Mouse (Mus musculus): ENCODE results near the gene Reg4. TPM values are rescaled to one million over a fixed set of nuclear protein-coding genes. Genes with fewer than 3 reads are reported as not detected.

The Reg4 gene
- polyA plus RNA-seq, 1 experiment, result not detected

GRCm38 (mm10) chr3:98226988-98227610, 5.1 kb downstream of the Reg4 start:
- H3K79me3 ChIP-seq (ENCODE audit: low read depth), result no peaks in the 10 kb centered on the region
- no peak overlapping the region for H3K4me3 ChIP-seq (ENCODE audit: insufficient read depth, poor library complexity, severe bottlenecking)
- H3K36me3 ChIP-seq (ENCODE audit: control insufficient read depth, insufficient read depth), result no peaks in the 10 kb centered on the region
- H3K27me3 ChIP-seq (ENCODE audit: control insufficient read depth, insufficient read depth, insufficient read length), result no peaks in the 10 kb centered on the region
- no peak overlapping the region for H3ac ChIP-seq (ENCODE audit: control insufficient read depth, insufficient read length, low read depth)
- no peak for TF ChIP-seq USF1 (IDR thresholded peaks at IDR 0.05; ENCODE audit: low read depth)
- peak; percentile 81 for TF ChIP-seq CTCF (IDR thresholded peaks at IDR 0.05; ENCODE audit: control insufficient read depth, insufficient read depth, insufficient read length)
- no peaks in the 10 kb centered on the region for H3K79me2 ChIP-seq (ENCODE audit: control insufficient read depth, insufficient read depth)

- TF ChIP-seq MYOD1 (IDR thresholded peaks at IDR 0.05; ENCODE audit: control insufficient read depth, insufficient read length, low read depth), result no peak
- no peak for TF ChIP-seq MYOG (IDR thresholded peaks at IDR 0.05; ENCODE audit: control insufficient read depth, extremely low read depth, insufficient read length)
- TF ChIP-seq CTCF (IDR thresholded peaks at IDR 0.05; ENCODE audit: control insufficient read depth, insufficient read depth, insufficient read length), result no peak
- no peak for TF ChIP-seq CEBPB (IDR thresholded peaks at IDR 0.05; ENCODE audit: low read depth)
- no peak for TF ChIP-seq FOSL1 (IDR thresholded peaks at IDR 0.05; ENCODE audit: insufficient read depth, low read length, poor library complexity, severe bottlenecking)
- no peak for TF ChIP-seq MAX (IDR thresholded peaks at IDR 0.05)
- no peak for TF ChIP-seq USF1 (IDR thresholded peaks at IDR 0.05; ENCODE audit: low read depth)
- no peaks in the 10 kb centered on the region for H3K79me3 ChIP-seq (ENCODE audit: low read depth)
- no peak overlapping the region for H3ac ChIP-seq (ENCODE audit: control insufficient read depth, insufficient read length, low read depth)
- H3K79me2 ChIP-seq (ENCODE audit: control insufficient read depth, insufficient read depth), result no peaks in the 10 kb centered on the region
- no peaks in the 10 kb centered on the region for H3K36me3 ChIP-seq (ENCODE audit: control insufficient read depth, insufficient read depth)
- H3K27me3 ChIP-seq (ENCODE audit: control insufficient read depth, insufficient read depth, insufficient read length), result peaks cover under 1% of the 10 kb centered on the region
- no peak overlapping the region for H3K4me3 ChIP-seq (ENCODE audit: insufficient read depth, poor library complexity, severe bottlenecking)
Observed at GRCm38 (mm10) chr3:98227763-98228162, 5.8 kb downstream of the Reg4 start.

- TF ChIP-seq MYOG (IDR thresholded peaks at IDR 0.05; ENCODE audit: control insufficient read depth, extremely low read depth, insufficient read length), result no peak
- no peak for TF ChIP-seq USF1 (IDR thresholded peaks at IDR 0.05; ENCODE audit: low read depth)
- no peak for TF ChIP-seq FOSL1 (IDR thresholded peaks at IDR 0.05; ENCODE audit: insufficient read depth, low read length, poor library complexity, severe bottlenecking)
- TF ChIP-seq CEBPB (IDR thresholded peaks at IDR 0.05; ENCODE audit: low read depth), result no peak
- no peak for TF ChIP-seq MAX (IDR thresholded peaks at IDR 0.05)
- H3K4me3 ChIP-seq (ENCODE audit: insufficient read depth, poor library complexity, severe bottlenecking), result no peak overlapping the region
- H3ac ChIP-seq (ENCODE audit: control insufficient read depth, insufficient read length, low read depth), result no peak overlapping the region
- H3K79me2 ChIP-seq (ENCODE audit: control insufficient read depth, insufficient read depth), result no peaks in the 10 kb centered on the region
- no peaks in the 10 kb centered on the region for H3K79me3 ChIP-seq (ENCODE audit: low read depth)
- no peaks in the 10 kb centered on the region for H3K36me3 ChIP-seq (ENCODE audit: control insufficient read depth, insufficient read depth)
- H3K27me3 ChIP-seq (ENCODE audit: control insufficient read depth, insufficient read depth, insufficient read length), result peaks cover 4% of the 10 kb centered on the region
Observed at GRCm38 (mm10) chr3:98229943-98230342, 8.0 kb downstream of the Reg4 start.

GRCm38 (mm10) chr3:98233504-98233903, 11.5 kb downstream of the Reg4 start:
- Histone ChIP-seq H3K79me3 (ENCODE audit: low read depth) (no peaks in the 10 kb centered on the region), H3K27me3 (ENCODE audit: control insufficient read depth, insufficient read depth, insufficient read length) (peaks cover 4% of the 10 kb centered on the region), H3K4me3 (ENCODE audit: insufficient read depth, poor library complexity, severe bottlenecking) (no peak overlapping the region), H3ac (ENCODE audit: control insufficient read depth, insufficient read length, low read depth) (no peak overlapping the region), H3K36me3 (ENCODE audit: control insufficient read depth, insufficient read depth) (no peaks in the 10 kb centered on the region), H3K79me2 (ENCODE audit: control insufficient read depth, insufficient read depth) (no peaks in the 10 kb centered on the region)
- no peak for TF ChIP-seq CEBPB (IDR thresholded peaks at IDR 0.05; ENCODE audit: low read depth)
- no peak for TF ChIP-seq MAX (IDR thresholded peaks at IDR 0.05)
- TF ChIP-seq MYOD1 (IDR thresholded peaks at IDR 0.05; ENCODE audit: control insufficient read depth, insufficient read length, low read depth), result no peak
- no peak for TF ChIP-seq USF1 (IDR thresholded peaks at IDR 0.05; ENCODE audit: low read depth)
- no peak for TF ChIP-seq FOSL1 (IDR thresholded peaks at IDR 0.05; ENCODE audit: insufficient read depth, low read length, poor library complexity, severe bottlenecking)
- no peak for TF ChIP-seq MYOG (IDR thresholded peaks at IDR 0.05; ENCODE audit: control insufficient read depth, extremely low read depth, insufficient read length)
- TF ChIP-seq CTCF (IDR thresholded peaks at IDR 0.05; ENCODE audit: control insufficient read depth, insufficient read depth, insufficient read length), result no peak

GRCm38 (mm10) chr3:98236266-98236665, 14.3 kb downstream of the Reg4 start:
- TF ChIP-seq CEBPB (IDR thresholded peaks at IDR 0.05; ENCODE audit: low read depth) (no peak), MYOG (IDR thresholded peaks at IDR 0.05; ENCODE audit: control insufficient read depth, extremely low read depth, insufficient read length) (no peak), MYOD1 (IDR thresholded peaks at IDR 0.05; ENCODE audit: control insufficient read depth, insufficient read length, low read depth) (no peak), USF1 (IDR thresholded peaks at IDR 0.05; ENCODE audit: low read depth) (no peak), FOSL1 (IDR thresholded peaks at IDR 0.05; ENCODE audit: insufficient read depth, low read length, poor library complexity, severe bottlenecking) (no peak), CTCF (IDR thresholded peaks at IDR 0.05; ENCODE audit: control insufficient read depth, insufficient read depth, insufficient read length) (no peak), MAX (IDR thresholded peaks at IDR 0.05) (no peak)
- Histone ChIP-seq H3ac (ENCODE audit: control insufficient read depth, insufficient read length, low read depth) (no peak overlapping the region), H3K79me2 (ENCODE audit: control insufficient read depth, insufficient read depth) (no peaks in the 10 kb centered on the region), H3K4me3 (ENCODE audit: insufficient read depth, poor library complexity, severe bottlenecking) (no peak overlapping the region), H3K27me3 (ENCODE audit: control insufficient read depth, insufficient read depth, insufficient read length) (peaks cover 8% of the 10 kb centered on the region), H3K36me3 (ENCODE audit: control insufficient read depth, insufficient read depth) (no peaks in the 10 kb centered on the region), H3K79me3 (ENCODE audit: low read depth) (no peaks in the 10 kb centered on the region)

GRCm38 (mm10) chr3:98237240-98237639, 15.3 kb downstream of the Reg4 start:
- H3ac ChIP-seq (ENCODE audit: control insufficient read depth, insufficient read length, low read depth), result no peak overlapping the region
- peaks cover 9% of the 10 kb centered on the region for H3K27me3 ChIP-seq (ENCODE audit: control insufficient read depth, insufficient read depth, insufficient read length)
- no peak for TF ChIP-seq CEBPB (IDR thresholded peaks at IDR 0.05; ENCODE audit: low read depth)
- no peak for TF ChIP-seq MAX (IDR thresholded peaks at IDR 0.05)
- no peak overlapping the region for H3K4me3 ChIP-seq (ENCODE audit: insufficient read depth, poor library complexity, severe bottlenecking)
- no peaks in the 10 kb centered on the region for H3K36me3 ChIP-seq (ENCODE audit: control insufficient read depth, insufficient read depth)
- H3K79me2 ChIP-seq (ENCODE audit: control insufficient read depth, insufficient read depth), result no peaks in the 10 kb centered on the region
- no peaks in the 10 kb centered on the region for H3K79me3 ChIP-seq (ENCODE audit: low read depth)
